Mouse (Mus musculus) liver, embryonic 18 days (tissue): ENCODE data around the gene Nyap2. TPM values are rescaled to one million over a fixed set of nuclear protein-coding genes. Genes with fewer than 3 reads are reported as not detected.

Experiments
- polyA plus RNA-seq: library from polyadenylated mRNA; depleted of rRNA; stranded (reverse); fragments of >200 nt; gene quantifications from 2 replicates; pipeline ENCODE4 v1.2.3, GENCODE M21; 2012; rRNA removed

Nyap2 gene
- not detected in 2 replicates for polyA plus RNA-seq

DNA sequence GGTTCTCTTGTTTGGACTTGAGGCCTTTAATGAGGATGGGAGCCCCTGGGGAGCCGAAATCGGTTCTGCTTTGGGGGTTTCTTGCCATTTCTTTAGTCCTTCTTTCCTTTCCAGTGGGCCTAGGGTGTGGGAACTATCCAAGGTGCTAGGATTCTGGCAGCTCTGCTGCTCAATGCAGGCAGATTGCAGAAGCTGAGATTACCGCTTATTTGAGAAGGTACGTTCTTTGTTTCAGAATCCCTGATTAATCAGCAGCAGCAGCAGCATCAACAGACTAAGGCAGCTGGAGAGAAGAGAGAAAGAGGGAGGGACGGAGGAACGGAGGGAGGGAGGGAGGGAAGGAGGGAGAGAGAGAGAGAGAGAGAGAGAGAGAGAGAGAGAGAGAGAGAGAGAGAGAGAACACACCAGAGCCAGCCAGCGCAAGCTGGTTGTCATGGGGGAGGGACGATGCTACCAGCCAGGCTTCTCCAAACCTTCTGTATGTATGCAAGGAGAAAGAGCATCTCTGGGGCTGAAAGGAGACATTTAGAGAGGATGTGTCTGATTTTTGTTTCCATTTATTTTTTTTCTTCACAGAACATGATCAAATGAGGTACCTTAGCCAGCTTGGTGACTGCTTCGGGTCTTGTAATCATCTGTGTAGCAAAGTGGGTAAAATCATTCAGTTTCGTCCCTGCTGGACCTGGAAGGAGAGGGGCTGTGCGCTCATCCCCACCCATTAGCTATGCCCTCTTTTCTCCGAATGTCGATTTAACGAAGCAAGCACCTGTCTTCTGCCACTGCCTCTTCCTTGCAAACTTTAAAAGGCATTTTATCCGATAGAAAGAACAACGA lies at the start of gene Nyap2:
TSS of gene Nyap2 (plus strand) at position 120 of the 834 bp plus-strand sequence.

